Mouse (Mus musculus) liver, embryonic 13.5 days (tissue): Measurements from ENCODE around the gene Grap2. TPM values are rescaled to one million over a fixed set of nuclear protein-coding genes. Genes with fewer than 3 reads are reported as not detected.

ENCODE experiments used
- ATAC-seq: fragments of 200-750 bp; cut with Nextera tagmentation; 2 replicates; pipeline ENCODE4 v1.8.0; 2017; ENCODE audit warnings: low read depth, mild to moderate bottlenecking, moderate number of reproducible peaks, moderate library complexity
- DNase-seq: peaks from one replicate; pipeline ENCODE4 v3.0.0; 2022
- H3K27ac ChIP-seq: fragments of 300-500 bp; sonication (generic); 2 replicates; pipeline ENCODE4 v1.5.1; 2015; ENCODE audit warnings: moderate library complexity, mild to moderate bottlenecking, inconsistent platforms
- H3K27me3 ChIP-seq: fragments of 300-500 bp; sonication (generic); 2 replicates; pipeline ENCODE4 v1.6.1; 2015; ENCODE audit warnings: mild to moderate bottlenecking, inconsistent platforms
- H3K36me3 ChIP-seq: fragments of 300-500 bp; sonication (generic); 2 replicates; pipeline ENCODE4 v1.6.1; 2015; ENCODE audit warnings: mild to moderate bottlenecking, inconsistent platforms
- H3K4me1 ChIP-seq: fragments of 300-500 bp; sonication (generic); replicated peaks from 2 replicates; pipeline ENCODE4 v1.6.1; 2015; ENCODE audit warnings: inconsistent platforms
- H3K4me2 ChIP-seq: fragments of 300-500 bp; sonication (generic); 2 replicates; pipeline ENCODE4 v1.6.1; 2015; ENCODE audit warnings: inconsistent platforms, mild to moderate bottlenecking, moderate library complexity
- H3K4me3 ChIP-seq: fragments of 300-500 bp; sonication (generic); replicated peaks from 2 replicates; pipeline ENCODE4 v1.5.1; 2015; ENCODE audit warnings: mild to moderate bottlenecking, inconsistent platforms
- H3K9ac ChIP-seq: fragments of 300-500 bp; sonication (generic); 2 replicates; pipeline ENCODE4 v1.6.1; 2015; ENCODE audit warnings: mild to moderate bottlenecking, inconsistent platforms
- H3K9me3 ChIP-seq: fragments of 300-500 bp; sonication (generic); replicated peaks from 2 replicates; pipeline ENCODE4 v1.6.1; 2016; ENCODE audit warnings: inconsistent platforms
- WGBS: fragments of 180-500 bp; shearing (Covaris S2); methylation state at CpG from one replicate; pipeline ENCODE4 v1.1.7; 2015; ENCODE audit not compliant: insufficient replicate concordance; 5-methylcytosine and 5-hydroxymethylcytosine counted together
- polyA plus RNA-seq: library from polyadenylated mRNA; unstranded; fragments of >200 nt; fragmentation: Nextera tagmentation; extraction: Ambion mirVana; gene quantifications from 2 replicates; pipeline ENCODE4 v1.2.1, GENCODE M21; 2015

Gene Grap2
- polyA plus RNA-seq: 31.6 and 33.2 TPM in 2 replicates

DNA sequence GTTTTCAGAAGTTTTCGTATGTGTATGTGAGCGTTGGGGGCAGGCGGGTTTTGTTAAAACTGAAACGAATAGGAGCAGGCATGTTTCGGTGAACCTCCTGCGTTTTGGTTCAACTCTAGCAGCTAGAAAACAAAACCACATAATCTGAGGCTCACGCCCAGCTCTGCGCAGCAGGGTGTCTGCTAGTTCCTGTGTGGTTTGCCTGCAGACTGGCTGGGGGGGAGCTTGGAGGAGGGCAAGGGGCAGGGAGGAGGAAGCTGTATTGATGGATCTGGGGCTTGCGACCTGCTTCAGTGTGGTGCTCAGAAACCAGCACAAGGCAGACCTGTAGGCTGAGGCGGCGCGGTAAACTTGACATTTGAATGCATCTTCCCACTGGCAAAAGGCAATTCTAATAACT, at the start of gene Grap2:
TSS of gene Grap2 (plus strand) at position 304 of the 400 bp plus-strand sequence.
- no peak within 1 kb of the TSS for H3K4me3 ChIP-seq
- no peak for ATAC-seq
- H3K9me3 ChIP-seq: no peaks in the 10 kb centered on the region
- H3K36me3 ChIP-seq: no peaks in the 10 kb centered on the region
- 17% methylated on average over 12 of the region's 12 CpGs for WGBS
- no peak within 1 kb of the TSS for H3K27ac ChIP-seq
- H3K9ac ChIP-seq: no peak within 1 kb of the TSS
- H3K4me1 ChIP-seq: no peaks in the 10 kb centered on the region
- no peak for DNase-seq
- 0 out of 2 replicates have a peak within 1 kb of the TSS, but pooled peaks have one; percentile 18 for H3K4me2 ChIP-seq
- peaks cover 62% of the 10 kb centered on the region for H3K27me3 ChIP-seq

- H3K4me3 ChIP-seq: no peak overlapping the region
- H3K27ac ChIP-seq: peak overlapping the region; percentile 96
- no peaks in the 10 kb centered on the region for H3K27me3 ChIP-seq
- 62% methylated on average over 20 of the region's 20 CpGs for WGBS
- H3K36me3 ChIP-seq: no peaks in the 10 kb centered on the region
- ATAC-seq (no peak), DNase-seq (no peak)
- H3K9ac ChIP-seq: peak overlapping the region; percentile 37; the same call in 1 of the 2 replicates
- peak overlapping the region; percentile 30; the same call in 1 of the 2 replicates for H3K4me2 ChIP-seq
- peaks cover 3% of the 10 kb centered on the region; the same call in 1 of the 2 replicates for H3K9me3 ChIP-seq
- peaks cover 44% of the 10 kb centered on the region for H3K4me1 ChIP-seq
Observed at GRCm38 (mm10) chr15:80529955-80530869, 42.2 kb upstream of the Grap2 start.

GRCm38 (mm10) chr15:80531026-80531425, 41.4 kb upstream of the Grap2 start:
- peak overlapping the region; percentile 64 for H3K9ac ChIP-seq
- peak overlapping the region; percentile 96 for H3K27ac ChIP-seq
- H3K9me3 ChIP-seq: no peaks in the 10 kb centered on the region
- peaks cover 44% of the 10 kb centered on the region for H3K4me1 ChIP-seq
- WGBS: 28% methylated on average over 9 of the region's 9 CpGs
- peak overlapping the region; percentile 30 for H3K4me2 ChIP-seq
- no peak overlapping the region for H3K4me3 ChIP-seq
- H3K36me3 ChIP-seq: no peaks in the 10 kb centered on the region
- no peaks in the 10 kb centered on the region for H3K27me3 ChIP-seq
- peak; percentile 41 for ATAC-seq
- peak; percentile 48 for DNase-seq

GRCm38 (mm10) chr15:80532281-80533072, 39.9 kb upstream of the Grap2 start:
- H3K36me3 ChIP-seq: no peaks in the 10 kb centered on the region
- peak; percentile 79 for DNase-seq

GRCm38 (mm10) chr15:80533274-80533673, 39.1 kb upstream of the Grap2 start:
- Histone ChIP-seq H3K27me3 (no peaks in the 10 kb centered on the region), H3K9ac (peak overlapping the region; percentile 64; the same call in 1 of the 2 replicates), H3K4me1 (peaks cover 51% of the 10 kb centered on the region), H3K27ac (peak overlapping the region; percentile 96), H3K9me3 (no peaks in the 10 kb centered on the region), H3K4me2 (no peak overlapping the region), H3K4me3 (no peak overlapping the region), H3K36me3 (no peaks in the 10 kb centered on the region)
- ATAC-seq (no peak), DNase-seq (no peak)
- WGBS: 63% methylated on average over 6 of the region's 6 CpGs

More at GRCm38 (mm10) chr15:80532281-80533072, 39.9 kb upstream of the Grap2 start:
- no peaks in the 10 kb centered on the region for H3K9me3 ChIP-seq
- ATAC-seq: peak; percentile 97
- peak overlapping the region; percentile 64 for H3K9ac ChIP-seq
- 20% methylated on average over 8 of the region's 8 CpGs for WGBS
- H3K4me3 ChIP-seq: peak overlapping the region; percentile 25; the same call in 1 of the 2 replicates
- H3K4me1 ChIP-seq: peaks cover 47% of the 10 kb centered on the region
- H3K4me2 ChIP-seq: peak overlapping the region; percentile 62
- peak overlapping the region; percentile 96 for H3K27ac ChIP-seq
- H3K27me3 ChIP-seq: no peaks in the 10 kb centered on the region

DNA sequence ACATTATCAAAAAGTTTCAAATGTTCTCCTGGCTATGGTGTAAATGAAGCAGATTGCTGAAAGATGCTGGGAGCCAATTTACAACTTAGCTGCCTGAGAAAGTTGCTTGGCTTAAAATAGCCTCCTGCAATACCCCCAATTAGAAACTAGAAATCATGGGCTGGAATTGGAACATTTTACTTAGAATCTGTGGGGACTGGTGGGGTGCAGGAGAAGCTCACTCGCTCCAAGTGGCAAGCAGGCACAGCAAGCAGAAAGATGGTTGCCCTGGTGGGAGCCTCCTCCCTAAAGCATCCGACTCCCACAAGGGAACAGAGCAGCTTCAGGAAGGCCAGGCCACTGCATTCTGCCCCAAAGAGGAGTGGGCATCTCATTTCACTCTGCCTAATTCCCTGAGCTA, 36.3 kb upstream of the Grap2 start:
- ATAC-seq (no peak), DNase-seq (no peak)
- Histone ChIP-seq H3K9me3 (no peaks in the 10 kb centered on the region), H3K9ac (no peak overlapping the region), H3K4me1 (peaks cover 48% of the 10 kb centered on the region), H3K4me3 (no peak overlapping the region), H3K4me2 (no peak overlapping the region), H3K27me3 (no peaks in the 10 kb centered on the region), H3K27ac (no peak overlapping the region), H3K36me3 (no peaks in the 10 kb centered on the region)
- WGBS: 74% methylated on average over 2 of the region's 2 CpGs

DNA sequence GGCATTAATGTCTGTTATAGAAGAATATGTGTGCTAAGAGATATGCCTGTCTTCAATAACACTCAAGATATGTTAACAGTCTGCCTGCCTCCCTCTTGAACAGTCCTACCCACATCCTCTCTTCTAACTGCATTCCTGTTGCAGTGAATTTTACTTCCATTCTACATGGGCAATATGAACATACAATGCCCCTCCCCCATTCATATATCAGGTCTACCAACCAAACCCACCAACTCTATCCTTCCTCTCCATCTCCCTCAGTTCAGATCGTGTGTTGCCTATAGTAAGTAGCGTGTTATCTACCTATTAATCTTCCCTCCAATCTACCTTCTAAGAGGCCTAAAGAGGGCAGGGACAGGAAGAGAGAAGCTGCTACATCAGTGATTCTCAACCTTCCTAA, 34.3 kb upstream of the Grap2 start:
- WGBS: 58% methylated on average over 2 of the region's 2 CpGs
- DNase-seq: no peak
- Histone ChIP-seq H3K4me2 (no peak overlapping the region), H3K27me3 (no peaks in the 10 kb centered on the region), H3K27ac (no peak overlapping the region), H3K9ac (no peak overlapping the region), H3K4me3 (no peak overlapping the region), H3K36me3 (no peaks in the 10 kb centered on the region), H3K4me1 (peaks cover 33% of the 10 kb centered on the region), H3K9me3 (no peaks in the 10 kb centered on the region)
- no peak for ATAC-seq

DNA sequence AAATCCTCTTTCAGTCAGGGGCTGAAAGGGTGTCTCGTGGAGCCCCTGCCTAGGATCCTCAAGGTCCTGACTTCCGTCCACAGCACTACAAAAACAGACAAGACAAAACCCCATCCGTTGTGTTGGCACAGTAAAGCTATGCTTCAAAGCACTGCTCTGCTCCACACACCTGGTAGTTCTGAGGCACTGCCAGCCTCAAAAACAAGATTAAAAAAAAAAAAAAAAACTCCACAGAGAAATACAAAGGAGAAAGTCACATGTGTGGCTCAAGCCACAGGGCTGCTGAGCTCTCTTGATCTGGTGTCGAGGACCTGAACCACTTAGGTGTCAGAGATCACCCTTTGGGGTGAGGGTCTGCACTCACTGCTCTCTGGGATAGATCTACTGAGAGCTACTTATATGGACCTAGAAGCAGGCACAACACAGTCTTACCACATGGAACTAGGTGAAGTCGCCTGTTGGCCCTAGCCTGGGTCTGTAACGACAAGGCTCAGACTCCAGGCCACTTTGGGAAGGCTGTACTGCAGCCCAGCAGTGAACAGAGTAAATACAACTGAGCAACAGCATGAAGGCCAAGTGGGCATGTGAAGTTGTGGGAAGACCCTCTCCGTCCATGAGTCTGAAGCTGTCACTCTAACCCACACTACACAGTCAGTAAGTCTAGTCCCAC, 33.6 kb upstream of the Grap2 start:
- WGBS: 77% methylated on average over 7 of the region's 7 CpGs
- Histone ChIP-seq H3K9me3 (no peaks in the 10 kb centered on the region), H3K27ac (no peak overlapping the region), H3K4me3 (no peak overlapping the region), H3K4me2 (no peak overlapping the region), H3K27me3 (no peaks in the 10 kb centered on the region), H3K9ac (no peak overlapping the region), H3K36me3 (no peaks in the 10 kb centered on the region), H3K4me1 (peaks cover 26% of the 10 kb centered on the region)
- DNase-seq (no peak), ATAC-seq (no peak)

- 22% methylated on average over 3 of the region's 3 CpGs for WGBS
- DNase-seq: no peak
- peaks cover 6% of the 10 kb centered on the region; the same call in 1 of the 2 replicates for H3K27me3 ChIP-seq
Observed at GRCm38 (mm10) chr15:80544115-80544514, 28.3 kb upstream of the Grap2 start.

GRCm38 (mm10) chr15:80545430-80545829, 27.0 kb upstream of the Grap2 start:
- H3K4me1 ChIP-seq: peaks cover 19% of the 10 kb centered on the region
- H3K36me3 ChIP-seq: no peaks in the 10 kb centered on the region
- peaks cover 10% of the 10 kb centered on the region; the same call in 1 of the 2 replicates for H3K27me3 ChIP-seq
- H3K9me3 ChIP-seq: no peaks in the 10 kb centered on the region
- DNase-seq: no peak
- H3K27ac ChIP-seq: no peak overlapping the region
- 53% methylated on average over 6 of the region's 6 CpGs for WGBS
- ATAC-seq: no peak
- H3K9ac ChIP-seq: no peak overlapping the region
- H3K4me3 ChIP-seq: no peak overlapping the region
- no peak overlapping the region for H3K4me2 ChIP-seq

More at GRCm38 (mm10) chr15:80544115-80544514, 28.3 kb upstream of the Grap2 start:
- Histone ChIP-seq H3K27ac (0 out of 2 replicates have a peak overlapping the region, but pooled peaks have one; percentile 7), H3K4me1 (peaks cover 24% of the 10 kb centered on the region), H3K4me3 (no peak overlapping the region), H3K9me3 (no peaks in the 10 kb centered on the region), H3K4me2 (no peak overlapping the region), H3K9ac (no peak overlapping the region), H3K36me3 (no peaks in the 10 kb centered on the region)
- ATAC-seq: peak; percentile 60; the same call in 1 of the 2 replicates
